Mouse (Mus musculus) lung, postnatal 10 days (tissue): ENCODE results near the gene Slc38a7.
"Not testable (repeated sequence)": the region's sequence is repeated elsewhere in the genome, so short reads cannot be mapped to it uniquely, and the experiment has no call there.

ENCODE experiments used
- DNase-seq: peaks from one replicate; pipeline ENCODE4 v3.0.0; 2021

Slc38a7 gene

DNA sequence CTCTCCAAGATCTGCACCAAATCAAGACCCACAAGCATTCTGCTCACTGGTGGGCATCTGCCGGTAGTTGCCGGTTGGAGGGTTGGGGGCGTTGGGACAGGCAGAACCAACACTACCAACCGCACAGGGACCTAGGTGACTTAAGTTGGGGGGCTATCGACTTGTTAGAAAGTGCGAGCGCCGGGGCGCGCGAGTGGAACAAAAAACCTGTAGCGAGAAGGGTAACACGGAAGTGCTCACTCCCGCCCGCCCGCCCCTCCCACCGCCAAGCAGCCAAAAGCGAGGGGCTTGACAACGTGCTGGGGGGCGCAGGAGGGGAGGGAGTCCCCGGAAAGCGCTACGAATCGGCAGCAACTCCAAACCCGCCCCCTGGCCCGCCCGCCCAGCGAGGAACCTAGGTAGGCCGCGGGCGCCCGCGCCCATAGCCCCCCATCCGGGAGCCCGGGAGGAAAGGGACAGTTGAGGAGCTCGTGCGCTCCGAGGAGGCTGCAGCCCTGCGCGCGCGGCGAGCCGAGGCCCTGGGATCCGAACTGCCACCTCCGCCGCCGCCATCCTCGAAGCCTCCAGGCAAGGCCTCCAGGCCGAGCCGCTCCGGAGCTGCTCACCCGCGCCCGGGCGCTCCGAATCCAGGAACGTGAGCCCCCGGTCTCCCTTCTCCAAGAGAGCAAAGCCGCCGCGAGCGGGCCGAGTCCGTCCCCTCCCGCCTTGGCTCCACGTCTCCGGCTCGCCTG is 46.7 kb downstream of the Slc38a7 start:
- peak; percentile 52 for DNase-seq

- no peak for DNase-seq
Measured at GRCm38 (mm10) chr8:95805482-95805881, 47.9 kb downstream of the Slc38a7 start.

GRCm38 (mm10) chr8:95802231-95802630 is 51.1 kb downstream of the Slc38a7 start:
- no peak for DNase-seq

GRCm38 (mm10) chr8:95801476-95802064 is 51.8 kb downstream of the Slc38a7 start:
- no peak for DNase-seq

GRCm38 (mm10) chr8:95800353-95800752 is 53.0 kb downstream of the Slc38a7 start:
- no peak for DNase-seq

GRCm38 (mm10) chr8:95799891-95800290 is 53.4 kb downstream of the Slc38a7 start:
- no peak for DNase-seq

GRCm38 (mm10) chr8:95799117-95799516 is 54.2 kb downstream of the Slc38a7 start:
- DNase-seq, result no peak

DNA sequence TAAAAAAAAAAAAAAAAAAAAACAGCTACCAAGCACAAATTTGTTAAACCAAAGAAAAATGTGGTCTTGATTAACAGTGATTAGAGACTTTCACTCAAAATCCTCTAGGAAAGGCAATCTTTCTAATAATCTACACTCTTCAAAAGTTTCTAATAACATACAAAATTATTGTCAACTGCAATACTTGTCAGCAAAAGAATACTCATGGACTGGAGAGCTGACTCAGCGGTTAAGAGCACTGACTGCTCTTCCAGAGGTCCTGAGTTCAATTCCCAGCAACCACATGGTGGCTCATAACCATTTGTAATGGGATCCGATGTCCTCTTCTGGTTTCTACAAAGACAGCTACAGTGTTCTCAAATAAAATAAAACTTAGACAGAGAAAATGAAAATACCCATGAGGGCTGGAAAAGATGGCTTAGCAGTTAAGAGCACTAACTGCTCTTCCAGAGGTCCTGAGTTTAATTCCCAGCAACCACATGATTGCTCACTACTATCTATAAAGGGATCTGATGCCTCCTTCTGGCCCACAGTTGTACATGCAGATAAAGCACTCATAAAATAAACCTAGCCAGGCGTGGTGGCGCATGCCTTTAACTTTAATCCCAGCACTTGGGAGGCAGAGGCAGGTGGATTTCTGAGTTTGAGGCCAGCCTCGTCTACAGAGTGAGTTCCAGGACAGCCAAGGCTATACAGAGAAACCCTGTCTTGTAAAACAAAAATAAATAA is 57.8 kb downstream of the Slc38a7 start:
- not testable (repeated sequence) for DNase-seq
